Mouse (Mus musculus): Measurements from ENCODE around the gene Hecw1.

- TF ChIP-seq CTCF (IDR thresholded peaks at IDR 0.05; ENCODE audit: low read depth) (no peak), EP300 (IDR thresholded peaks at IDR 0.05; ENCODE audit: low read depth) (no peak)
Measured at GRCm38 (mm10) chr13:14365546-14365945, 157.5 kb downstream of the Hecw1 start.

All from liver, embryonic 14.5 days (tissue).